Mouse (Mus musculus): ENCODE data around the gene Hyal1. TPM values are rescaled to one million over a fixed set of nuclear protein-coding genes. Genes with fewer than 3 reads are reported as not detected.

The Hyal1 gene
- total RNA-seq (2021): 1 to 10 TPM; 4.8 to 6.3 TPM
- long read RNA-seq, experiment 1, partial matches to known transcripts: 0 of 2 reads
- long read RNA-seq, experiment 1, other reads (novel, unspliced or antisense): 1 of 2 reads
- long read RNA-seq, experiment 2, partial matches to known transcripts: 0 of 2 reads
- long read RNA-seq, experiment 2, other reads (novel, unspliced or antisense): 0 of 2 reads

GRCm38 (mm10) chr9:107576357-107577107 is at the start of gene Hyal1:
TSS of gene Hyal1 (plus strand) at chr9:107576927.
- peak in 1 of 2 experiments; percentile 51 for DNase-seq (ENCODE audit: low spot score in 2 of 2)

DNA sequence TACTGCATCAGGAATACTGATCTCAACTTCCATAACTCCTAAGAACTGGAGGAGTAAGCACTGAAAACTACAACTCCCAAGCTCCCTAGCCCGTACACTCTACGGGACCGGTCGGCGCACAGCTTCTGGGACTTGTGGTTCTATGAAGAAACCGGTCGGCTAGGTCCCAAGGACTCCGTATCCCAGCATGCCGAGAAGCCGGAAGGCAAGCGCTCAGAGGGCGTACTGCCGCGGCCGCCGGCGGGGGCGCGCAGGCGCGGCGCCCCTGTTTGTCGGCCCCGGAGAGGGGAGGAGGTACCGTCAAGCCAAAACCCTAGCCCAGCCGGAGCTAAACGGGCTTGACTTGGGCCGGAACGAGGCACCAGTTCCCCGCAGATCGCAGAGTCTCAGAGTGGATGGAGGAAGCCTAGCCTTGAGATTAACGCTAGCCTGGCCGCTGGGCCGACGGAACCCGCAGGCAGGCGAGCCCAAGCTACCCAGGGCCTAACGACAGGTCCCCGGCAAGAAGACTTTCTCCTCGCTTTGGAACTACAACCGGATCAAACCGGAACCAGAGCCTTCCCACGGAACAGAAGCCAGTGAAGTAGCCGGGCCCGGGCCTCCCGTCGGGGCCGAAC is 42.8 kb upstream of the Hyal1 start, which contains the start of gene Tmem115:
Gene Tmem115, plus strand, starts transcription at position 155 of the 617 bp plus-strand sequence.
- peak; percentile 90 to 98 for DNase-seq (ENCODE audit: low spot score in 2 of 2)

DNA sequence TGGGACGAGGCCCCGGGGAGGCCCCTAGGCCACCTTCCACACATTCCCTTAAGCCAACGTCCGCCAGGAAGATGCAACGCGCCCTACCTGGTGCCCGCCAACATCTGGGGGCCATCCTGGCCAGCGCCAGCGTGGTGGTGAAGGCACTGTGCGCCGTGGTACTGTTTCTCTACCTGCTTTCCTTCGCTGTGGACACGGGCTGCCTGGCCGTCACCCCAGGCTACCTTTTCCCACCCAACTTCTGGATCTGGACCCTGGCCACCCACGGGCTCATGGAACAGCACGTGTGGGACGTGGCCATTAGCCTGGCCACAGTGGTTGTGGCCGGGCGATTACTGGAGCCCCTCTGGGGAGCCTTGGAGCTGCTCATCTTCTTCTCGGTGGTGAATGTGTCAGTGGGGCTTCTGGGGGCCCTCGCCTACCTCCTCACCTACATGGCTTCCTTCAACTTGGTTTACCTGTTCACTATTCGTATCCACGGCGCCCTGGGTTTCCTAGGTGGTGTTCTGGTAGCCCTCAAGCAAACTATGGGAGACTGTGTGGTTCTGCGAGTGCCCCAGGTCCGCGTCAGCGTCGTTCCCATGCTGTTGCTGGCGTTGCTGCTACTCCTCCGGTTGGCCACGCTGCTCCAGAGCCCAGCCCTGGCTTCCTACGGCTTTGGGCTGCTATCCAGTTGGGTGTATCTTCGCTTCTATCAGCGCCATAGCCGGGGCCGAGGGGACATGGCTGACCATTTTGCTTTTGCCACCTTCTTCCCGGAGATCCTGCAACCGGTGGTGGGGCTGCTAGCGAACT is 42.1 kb upstream of the Hyal1 start:
- DNase-seq (ENCODE audit: low spot score in 2 of 2): no peak

DNA sequence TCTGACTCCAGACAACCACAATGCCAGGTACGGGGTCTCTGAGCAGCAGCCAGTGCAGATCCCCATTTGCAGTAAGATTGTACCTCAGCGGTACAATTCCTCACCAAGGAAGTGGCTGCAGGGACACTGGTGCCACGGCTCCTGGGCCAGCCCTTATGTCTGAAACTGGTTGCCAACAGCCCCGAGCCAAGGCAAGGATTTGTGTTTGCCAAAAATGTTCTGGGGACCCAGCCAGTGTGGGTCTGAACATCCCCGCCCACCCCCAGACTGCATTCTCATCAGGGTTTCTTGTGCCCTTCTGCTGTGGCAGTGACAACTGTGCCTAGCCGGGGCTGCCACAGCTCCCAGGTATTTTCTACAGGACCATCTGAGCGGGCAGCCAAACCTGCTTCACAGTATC is 38.5 kb upstream of the Hyal1 start:
- peak in 1 of 2 experiments; percentile 75 for DNase-seq (ENCODE audit: low spot score in 2 of 2)

DNA sequence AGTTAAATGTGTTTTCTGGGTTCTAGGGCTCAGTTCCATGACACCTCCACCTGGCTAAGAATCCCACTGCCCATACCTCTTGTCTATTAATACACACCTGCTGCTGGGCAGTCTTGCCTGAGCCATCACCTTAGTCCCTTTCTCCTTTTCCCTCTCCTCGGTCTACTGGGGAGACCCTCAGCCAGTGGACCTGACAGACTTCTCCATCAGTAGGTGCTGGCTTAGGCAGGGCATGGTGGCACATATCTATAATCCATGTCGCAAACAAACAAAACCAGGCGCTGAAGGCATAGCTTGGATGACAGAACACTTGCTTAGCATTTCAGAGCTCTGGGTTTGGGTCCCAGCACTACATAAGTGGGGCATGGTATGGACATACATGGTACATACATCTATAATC is 38.0 kb upstream of the Hyal1 start:
- no peak for DNase-seq (ENCODE audit: low spot score in 2 of 2)

- DNase-seq (ENCODE audit: low spot score in 2 of 2): no peak
Observed at GRCm38 (mm10) chr9:107539940-107540339, 36.8 kb upstream of the Hyal1 start.

DNA sequence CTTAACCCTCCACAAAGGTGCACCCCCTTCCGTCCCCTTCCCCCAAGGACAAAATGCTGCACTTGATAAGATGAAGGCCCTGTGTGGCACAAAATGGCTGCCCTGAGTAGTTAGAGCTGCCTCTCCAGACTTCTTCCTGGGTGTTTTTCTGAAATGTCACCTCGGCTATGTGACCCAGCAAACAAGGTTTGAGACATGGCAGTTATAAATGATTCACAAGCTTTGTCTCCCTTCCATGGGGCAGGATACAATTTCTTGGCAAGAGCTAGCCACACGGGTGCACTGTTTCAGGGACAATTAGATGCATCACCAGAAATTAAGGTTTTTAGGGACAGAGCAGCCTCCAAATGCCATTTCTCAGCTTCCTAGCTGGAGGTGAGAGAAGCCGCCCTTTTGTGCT is 36.3 kb upstream of the Hyal1 start:
- DNase-seq (ENCODE audit: low spot score in 2 of 2): no peak

GRCm38 (mm10) chr9:107541005-107541404 is 35.7 kb upstream of the Hyal1 start:
- no peak for DNase-seq (ENCODE audit: low spot score in 2 of 2)

DNA sequence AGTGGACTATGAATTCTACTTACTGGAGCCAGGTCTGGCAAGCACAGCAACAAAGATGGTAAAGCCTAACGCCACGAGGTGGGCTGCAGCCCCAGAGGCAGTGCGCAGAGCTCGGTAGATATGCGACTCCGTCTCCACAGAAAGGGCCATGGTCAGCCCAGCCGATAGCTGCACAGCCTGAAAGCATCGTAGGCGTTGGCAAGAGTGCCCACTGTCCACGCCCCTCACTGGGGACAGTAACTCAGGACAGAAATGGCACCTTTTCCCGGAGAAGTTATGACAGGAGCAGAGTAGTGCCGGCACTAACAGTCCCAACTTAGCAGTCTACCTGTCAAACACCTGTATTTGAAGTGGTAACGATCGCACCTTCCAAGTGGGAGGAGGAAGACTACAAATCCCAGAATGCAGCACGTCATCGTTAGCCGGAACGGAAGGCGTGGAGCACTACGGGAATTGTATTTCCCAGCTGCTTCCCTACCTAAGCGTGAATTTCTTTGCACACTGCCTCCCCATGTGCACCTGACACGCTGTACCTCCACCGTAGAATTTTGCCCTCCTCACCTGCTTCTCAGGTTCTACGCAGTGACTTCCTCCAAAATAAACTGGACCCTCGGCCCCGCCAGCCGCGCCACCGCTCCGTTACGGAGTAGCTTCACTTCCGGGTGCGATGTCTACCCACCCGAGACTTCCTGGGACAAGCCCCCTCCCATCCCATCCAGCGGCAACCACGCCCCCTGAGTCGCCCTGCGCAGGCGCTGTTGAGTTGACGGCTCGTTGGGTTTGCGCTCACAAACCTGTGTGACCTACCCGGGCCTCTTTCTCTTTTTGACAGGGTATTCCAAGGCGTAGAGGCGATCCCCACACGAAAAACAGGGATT is 35.0 kb upstream of the Hyal1 start, which contains the start of the genes Cyb561d2 and Nprl2:
Gene Cyb561d2, minus strand, starts transcription at position 720 of the 878 bp plus-strand sequence.
Gene Nprl2, plus strand, starts transcription at position 753 of the 878 bp plus-strand sequence.
- peak; percentile 94 to 95 for DNase-seq (ENCODE audit: low spot score in 2 of 2)

DNA sequence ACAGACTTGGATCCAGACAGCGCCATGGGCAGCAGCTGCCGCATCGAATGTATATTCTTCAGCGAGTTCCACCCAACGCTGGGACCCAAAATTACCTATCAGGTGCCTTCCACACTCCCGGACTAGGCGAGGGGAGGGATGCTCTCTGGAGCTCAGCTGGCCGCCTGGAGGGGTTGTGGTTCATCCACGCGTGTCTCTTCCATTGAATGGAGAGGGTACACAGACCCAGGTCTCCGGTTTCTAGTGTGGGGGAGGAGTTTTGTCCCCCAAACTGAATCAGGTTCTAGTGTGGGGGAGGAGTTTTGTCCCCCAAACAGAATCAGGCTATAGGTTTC is 34.4 kb upstream of the Hyal1 start:
- no peak for DNase-seq (ENCODE audit: low spot score in 2 of 2)

- DNase-seq (ENCODE audit: low spot score in 2 of 2): no peak
Observed at GRCm38 (mm10) chr9:107542721-107543120, 34.0 kb upstream of the Hyal1 start.

DNA sequence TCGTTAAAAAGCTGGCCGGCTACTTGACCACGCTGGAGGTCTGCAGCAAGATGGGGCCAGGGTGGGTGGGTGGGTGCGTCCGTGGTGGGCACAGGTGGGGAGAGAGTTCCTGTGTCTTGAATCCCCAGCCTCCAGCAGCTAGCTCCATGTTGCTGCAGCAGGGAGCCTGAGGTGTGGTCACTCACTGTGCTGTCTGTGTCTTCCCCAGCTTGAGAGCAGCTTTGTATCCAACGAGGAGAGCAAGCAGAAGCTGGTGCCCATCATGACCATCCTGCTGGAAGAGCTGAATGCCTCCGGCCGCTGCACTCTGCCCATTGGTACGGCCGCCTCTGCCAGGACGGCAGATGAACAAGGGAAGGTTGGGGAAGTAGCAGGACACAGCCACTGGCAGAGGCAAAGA is 33.4 kb upstream of the Hyal1 start:
- no peak for DNase-seq (ENCODE audit: low spot score in 2 of 2)

GRCm38 (mm10) chr9:107544196-107544700 is 32.5 kb upstream of the Hyal1 start:
- no peak for DNase-seq (ENCODE audit: low spot score in 2 of 2)

- no peak for DNase-seq (ENCODE audit: low spot score in 2 of 2)
Observed at GRCm38 (mm10) chr9:107544729-107545128, 32.0 kb upstream of the Hyal1 start.

GRCm38 (mm10) chr9:107545199-107545598 is 31.5 kb upstream of the Hyal1 start:
- no peak for DNase-seq (ENCODE audit: low spot score in 2 of 2)

DNA sequence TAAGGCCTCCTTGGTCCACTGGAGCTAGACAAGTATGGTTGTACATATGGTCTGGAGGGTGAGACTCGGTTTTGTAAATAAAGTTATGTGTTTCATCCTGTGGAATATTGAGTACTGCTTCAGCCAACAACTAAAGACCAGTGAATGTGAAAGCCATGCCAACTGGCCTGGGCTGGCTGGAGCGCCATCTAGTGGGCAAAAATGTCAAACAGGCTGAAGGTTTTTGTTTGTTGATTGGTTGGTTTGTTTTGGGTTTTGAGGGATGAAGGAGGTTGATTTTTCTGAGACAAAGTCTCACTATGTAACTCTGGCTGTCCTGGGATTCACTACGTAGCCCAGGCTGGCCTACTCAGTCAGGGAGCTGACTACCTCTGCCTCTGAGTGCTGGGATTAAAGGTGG is 31.1 kb upstream of the Hyal1 start:
- peak in 1 of 2 experiments; percentile 78 for DNase-seq (ENCODE audit: low spot score in 2 of 2)

GRCm38 (mm10) chr9:107547026-107547425 is 29.7 kb upstream of the Hyal1 start, which contains the start of gene Zmynd10:
TSS of gene Zmynd10 (plus strand) at chr9:107547298.
- DNase-seq (ENCODE audit: low spot score in 2 of 2): peak; percentile 79 to 85

GRCm38 (mm10) chr9:107547957-107548356 is 28.8 kb upstream of the Hyal1 start:
- DNase-seq (ENCODE audit: low spot score in 2 of 2): no peak

DNA sequence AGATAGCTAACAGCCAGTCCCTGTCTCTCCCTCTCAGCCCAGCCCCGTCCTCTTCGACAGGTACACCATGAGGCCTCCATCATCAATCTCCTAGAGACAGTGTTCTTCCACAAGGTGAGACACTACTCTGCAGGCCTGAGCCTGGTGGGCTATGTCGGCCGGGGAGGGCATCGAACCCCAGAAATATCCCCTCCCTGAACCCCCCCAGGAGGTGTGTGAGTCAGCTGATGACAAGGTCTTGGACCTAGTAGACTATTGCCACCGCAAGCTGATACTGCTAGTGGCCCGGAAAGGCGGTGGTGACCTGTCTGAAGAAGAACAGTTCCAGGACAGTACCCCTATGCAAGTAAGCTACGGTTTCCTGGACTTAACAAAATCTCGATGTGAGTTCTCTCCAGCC is 27.9 kb upstream of the Hyal1 start:
- no peak for DNase-seq (ENCODE audit: low spot score in 2 of 2)

Data from layer of hippocampus, postnatal 14 days (tissue).